Mouse (Mus musculus): ENCODE measurements around the gene Cbfa2t2. TPM values are rescaled to one million over a fixed set of nuclear protein-coding genes. Genes with fewer than 3 reads are reported as not detected.

Gene Cbfa2t2
- total RNA-seq, 1 experiment from 2014 or later, result 26.6 TPM

- peak; percentile 51 to 65 for ATAC-seq (replicated peaks in 1 of 2; ENCODE audit: insufficient read depth in 1 of 2, low FRiP score in 2 of 2, low TSS enrichment in 1 of 2, low read depth in 1 of 2, poor library complexity in 2 of 2, severe bottlenecking in 2 of 2)
These were observed 71.4 kb downstream of the Cbfa2t2 start for GRCm38 (mm10) chr2:154507566-154508283.

DNA sequence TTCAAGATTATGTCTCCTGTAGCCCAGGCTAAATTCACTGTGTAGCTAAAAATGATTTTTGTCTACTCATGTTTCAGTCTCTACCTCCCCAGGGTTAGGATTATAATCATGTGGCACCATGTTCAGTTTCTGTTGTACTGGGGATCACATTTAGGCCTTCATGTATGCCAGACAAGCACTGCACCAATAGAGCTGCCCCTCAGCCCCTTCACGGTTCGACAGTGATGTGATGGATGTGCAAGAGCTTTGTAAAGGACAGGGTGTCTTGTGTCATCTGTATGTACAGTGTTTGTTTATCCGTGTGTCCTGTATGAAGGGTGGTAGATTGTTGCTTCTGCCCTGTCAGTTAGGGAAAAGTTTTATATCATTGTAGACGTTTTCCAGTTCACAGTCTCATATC lies 72.2 kb downstream of the Cbfa2t2 start:
- no peak for ATAC-seq (replicated peaks in 1 of 2; ENCODE audit: insufficient read depth in 1 of 2, low FRiP score in 2 of 2, low TSS enrichment in 1 of 2, low read depth in 1 of 2, poor library complexity in 2 of 2, severe bottlenecking in 2 of 2)

DNA sequence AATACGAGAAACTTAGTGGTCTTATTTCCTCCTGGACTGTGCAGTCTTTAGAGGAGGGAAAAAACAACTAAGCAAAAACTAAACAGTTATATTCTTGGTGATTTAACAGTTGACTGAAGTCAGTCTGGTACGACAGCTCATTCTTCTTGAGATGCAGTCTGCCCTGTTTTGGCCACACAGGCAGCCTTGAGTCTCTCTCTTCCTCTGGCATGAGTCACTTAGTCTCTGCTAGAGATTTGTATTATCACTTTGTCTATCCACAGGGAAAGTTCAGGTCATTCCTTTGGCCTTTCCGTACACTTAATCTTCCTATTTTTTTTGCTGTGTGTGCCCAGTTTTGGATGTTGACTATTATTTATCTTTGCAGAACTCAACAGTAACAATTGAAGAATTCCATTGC lies 73.9 kb downstream of the Cbfa2t2 start:
- no peak for ATAC-seq (replicated peaks in 1 of 2; ENCODE audit: insufficient read depth in 1 of 2, low FRiP score in 2 of 2, low TSS enrichment in 1 of 2, low read depth in 1 of 2, poor library complexity in 2 of 2, severe bottlenecking in 2 of 2)

DNA sequence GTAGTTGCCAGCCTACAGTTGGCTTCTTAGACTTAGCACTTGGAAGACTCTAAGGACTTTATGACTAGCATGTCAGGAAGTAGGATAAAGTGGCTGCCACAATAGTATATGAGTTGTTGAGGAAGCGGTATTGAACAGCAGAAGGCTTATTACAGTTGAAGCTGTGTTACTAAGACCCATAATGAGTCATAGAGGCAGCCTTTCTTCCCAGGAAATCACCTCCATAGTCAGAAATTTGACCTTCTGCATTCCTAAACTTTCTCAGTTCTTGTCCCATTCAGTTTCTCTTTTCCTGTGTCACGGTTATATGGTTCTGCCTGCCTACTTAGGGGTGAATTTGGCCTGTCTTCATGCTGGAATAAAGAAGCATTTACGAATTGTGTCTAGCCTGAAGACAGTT lies 80.7 kb downstream of the Cbfa2t2 start:
- ATAC-seq (replicated peaks in 1 of 2; ENCODE audit: insufficient read depth in 1 of 2, low FRiP score in 2 of 2, low TSS enrichment in 1 of 2, low read depth in 1 of 2, poor library complexity in 2 of 2, severe bottlenecking in 2 of 2), result no peak

DNA sequence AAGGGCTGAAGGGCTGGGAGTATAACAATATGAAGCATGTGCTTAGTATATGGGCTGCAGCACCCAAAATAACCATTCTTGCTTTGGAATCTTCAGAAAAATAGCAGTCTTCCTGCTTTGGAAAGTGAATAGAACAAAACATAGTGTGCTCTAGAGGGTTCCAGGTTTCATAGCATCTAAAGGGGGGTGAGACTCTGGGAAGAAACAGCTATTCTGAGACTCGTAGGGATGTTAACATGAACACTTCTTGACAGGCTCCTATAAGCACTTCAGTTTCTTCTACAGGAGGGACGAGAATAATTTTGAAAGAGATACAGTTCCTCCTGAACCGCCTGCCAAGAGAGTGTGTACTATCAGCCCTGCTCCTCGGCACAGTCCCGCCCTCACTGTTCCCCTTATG lies 81.1 kb downstream of the Cbfa2t2 start:
- no peak for ATAC-seq (replicated peaks in 1 of 2; ENCODE audit: insufficient read depth in 1 of 2, low FRiP score in 2 of 2, low TSS enrichment in 1 of 2, low read depth in 1 of 2, poor library complexity in 2 of 2, severe bottlenecking in 2 of 2)

DNA sequence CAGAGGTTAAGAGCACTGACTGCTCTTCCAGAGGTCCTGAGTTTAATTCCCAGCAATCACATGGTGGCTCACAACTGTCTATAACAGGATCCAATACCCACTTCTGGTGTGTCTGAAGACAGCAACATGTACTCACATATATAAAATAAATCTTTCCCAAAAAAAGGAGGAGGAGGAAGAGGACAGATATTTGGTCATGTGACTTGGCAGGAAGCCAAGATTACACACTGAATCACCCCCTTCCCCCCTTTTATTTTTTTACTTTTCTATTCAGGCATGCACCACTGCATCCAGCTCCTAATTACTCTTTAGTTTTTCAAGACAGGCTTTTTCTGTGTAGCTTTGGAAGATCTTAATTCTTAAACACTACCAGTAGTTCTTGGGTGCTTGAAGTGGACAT lies 85.2 kb downstream of the Cbfa2t2 start:
- no peak for ATAC-seq (replicated peaks in 1 of 2; ENCODE audit: insufficient read depth in 1 of 2, low FRiP score in 2 of 2, low TSS enrichment in 1 of 2, low read depth in 1 of 2, poor library complexity in 2 of 2, severe bottlenecking in 2 of 2)

DNA sequence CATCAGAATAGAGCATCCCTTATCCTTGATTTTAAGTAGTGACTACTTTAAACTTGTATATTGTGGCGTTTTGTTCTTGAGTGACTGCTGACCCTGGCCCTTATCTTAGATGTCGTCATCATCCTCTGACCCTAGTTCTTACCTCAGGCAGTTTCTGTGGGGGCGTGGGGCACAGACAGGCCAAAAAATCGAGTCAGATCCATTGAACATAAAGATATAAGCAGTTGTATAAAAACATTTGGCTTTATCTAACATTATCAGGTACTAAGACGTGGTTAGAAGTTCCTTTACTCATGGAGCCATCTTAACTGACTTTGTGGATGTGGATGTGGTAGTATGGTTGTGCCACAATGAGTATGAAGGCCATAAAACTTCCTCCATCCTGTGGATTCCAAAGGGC lies 86.1 kb downstream of the Cbfa2t2 start:
- no peak for ATAC-seq (replicated peaks in 1 of 2; ENCODE audit: insufficient read depth in 1 of 2, low FRiP score in 2 of 2, low TSS enrichment in 1 of 2, low read depth in 1 of 2, poor library complexity in 2 of 2, severe bottlenecking in 2 of 2)

GRCm38 (mm10) chr2:154525285-154525684 lies 89.0 kb downstream of the Cbfa2t2 start:
- no peak for ATAC-seq (replicated peaks in 1 of 2; ENCODE audit: insufficient read depth in 1 of 2, low FRiP score in 2 of 2, low TSS enrichment in 1 of 2, low read depth in 1 of 2, poor library complexity in 2 of 2, severe bottlenecking in 2 of 2)

DNA sequence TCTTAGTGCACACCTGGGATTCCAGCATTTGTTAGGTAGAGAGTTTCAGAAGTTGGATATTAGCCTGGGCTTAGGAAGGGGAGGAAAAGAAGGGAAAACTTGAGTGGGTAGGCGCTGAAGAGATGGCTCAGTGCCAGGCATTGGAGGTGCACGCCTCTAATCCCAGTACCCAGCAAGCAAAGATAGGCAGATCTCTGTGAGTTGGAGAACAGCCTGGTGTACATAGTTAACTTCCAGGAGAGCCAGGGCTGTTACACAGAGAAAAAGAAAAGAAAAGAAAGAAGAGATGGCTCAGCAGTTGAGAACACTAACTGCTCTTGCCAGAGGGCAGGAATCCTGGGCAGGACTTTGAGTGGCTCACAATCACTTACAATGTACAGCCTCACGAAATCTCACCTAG lies 90.2 kb downstream of the Cbfa2t2 start:
- ATAC-seq (replicated peaks in 1 of 2; ENCODE audit: insufficient read depth in 1 of 2, low FRiP score in 2 of 2, low TSS enrichment in 1 of 2, low read depth in 1 of 2, poor library complexity in 2 of 2, severe bottlenecking in 2 of 2), result no peak

- ATAC-seq (replicated peaks in 1 of 2; ENCODE audit: insufficient read depth in 1 of 2, low FRiP score in 2 of 2, low TSS enrichment in 1 of 2, low read depth in 1 of 2, poor library complexity in 2 of 2, severe bottlenecking in 2 of 2), result no peak
These were observed 96.6 kb downstream of the Cbfa2t2 start for GRCm38 (mm10) chr2:154532888-154533287.

DNA sequence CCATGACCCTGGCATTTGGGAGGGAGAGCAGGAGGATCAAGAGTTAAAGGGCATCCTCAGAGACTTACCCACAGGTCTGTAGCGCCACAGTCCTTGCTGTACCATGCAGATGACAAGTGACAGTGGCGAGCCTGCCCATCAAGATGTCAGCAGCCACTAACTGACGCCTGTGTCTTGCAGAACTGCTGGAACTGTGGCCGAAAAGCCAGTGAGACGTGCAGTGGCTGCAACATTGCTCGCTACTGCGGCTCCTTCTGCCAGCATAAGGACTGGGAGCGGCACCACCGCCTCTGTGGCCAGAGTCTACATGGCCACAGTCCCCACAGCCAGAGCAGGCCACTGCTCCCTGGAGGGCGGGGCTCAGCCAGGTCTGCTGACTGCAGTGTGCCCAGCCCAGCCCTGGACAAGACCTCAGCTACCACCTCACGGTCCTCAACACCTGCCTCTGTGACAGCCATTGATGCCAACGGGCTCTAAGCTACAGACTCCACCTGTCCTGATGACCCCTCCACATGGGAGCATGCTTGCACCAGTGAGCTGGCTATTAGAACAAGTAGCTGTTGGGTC lies 98.5 kb downstream of the Cbfa2t2 start:
- ATAC-seq (replicated peaks in 1 of 2; ENCODE audit: insufficient read depth in 1 of 2, low FRiP score in 2 of 2, low TSS enrichment in 1 of 2, low read depth in 1 of 2, poor library complexity in 2 of 2, severe bottlenecking in 2 of 2), result no peak

DNA sequence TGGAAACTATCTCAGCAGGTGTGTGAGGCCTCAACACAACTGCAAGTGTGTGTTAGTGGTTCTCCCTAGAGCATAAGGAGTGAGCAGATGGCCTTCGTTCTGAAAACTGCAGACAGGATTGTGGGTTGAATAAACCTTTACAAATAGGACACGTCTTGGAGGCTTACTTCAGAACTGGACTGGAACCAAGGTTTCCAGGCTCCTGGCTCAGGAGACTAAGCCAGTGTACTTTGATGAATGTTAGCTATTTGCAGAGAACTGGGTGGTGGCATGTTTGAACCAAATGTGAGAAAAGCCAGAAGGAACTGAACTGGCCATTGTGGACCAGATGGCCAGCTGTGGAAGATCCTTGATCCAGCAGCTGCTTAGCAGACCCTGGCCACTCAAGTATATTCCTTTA lies 102.0 kb downstream of the Cbfa2t2 start:
- no peak for ATAC-seq (replicated peaks in 1 of 2; ENCODE audit: insufficient read depth in 1 of 2, low FRiP score in 2 of 2, low TSS enrichment in 1 of 2, low read depth in 1 of 2, poor library complexity in 2 of 2, severe bottlenecking in 2 of 2)

- no peak for ATAC-seq (replicated peaks in 1 of 2; ENCODE audit: insufficient read depth in 1 of 2, low FRiP score in 2 of 2, low TSS enrichment in 1 of 2, low read depth in 1 of 2, poor library complexity in 2 of 2, severe bottlenecking in 2 of 2)
These were observed 102.4 kb downstream of the Cbfa2t2 start for GRCm38 (mm10) chr2:154538710-154539109.

DNA sequence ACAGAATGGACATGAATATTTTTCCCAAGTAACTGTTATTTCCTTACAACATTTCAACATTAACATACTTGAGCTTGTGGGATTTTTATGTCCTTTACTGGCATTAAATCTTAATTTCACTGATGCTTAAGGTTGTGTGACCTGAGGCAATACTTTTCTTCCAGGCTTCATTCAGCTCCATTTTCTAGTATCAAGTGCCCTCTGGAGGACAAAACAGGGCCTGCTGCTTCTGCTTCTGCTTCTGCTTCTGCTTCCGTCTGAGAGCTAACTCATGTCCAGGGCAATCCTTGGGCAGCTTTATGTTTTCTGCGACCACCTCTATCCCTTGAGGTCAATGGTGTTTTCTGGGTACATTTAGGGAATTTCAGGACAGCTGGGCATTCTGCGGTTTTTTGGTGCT lies 103.4 kb downstream of the Cbfa2t2 start:
- ATAC-seq (replicated peaks in 1 of 2; ENCODE audit: insufficient read depth in 1 of 2, low FRiP score in 2 of 2, low TSS enrichment in 1 of 2, low read depth in 1 of 2, poor library complexity in 2 of 2, severe bottlenecking in 2 of 2), result peak; percentile 71; a peak in 3 of 4 replicates

DNA sequence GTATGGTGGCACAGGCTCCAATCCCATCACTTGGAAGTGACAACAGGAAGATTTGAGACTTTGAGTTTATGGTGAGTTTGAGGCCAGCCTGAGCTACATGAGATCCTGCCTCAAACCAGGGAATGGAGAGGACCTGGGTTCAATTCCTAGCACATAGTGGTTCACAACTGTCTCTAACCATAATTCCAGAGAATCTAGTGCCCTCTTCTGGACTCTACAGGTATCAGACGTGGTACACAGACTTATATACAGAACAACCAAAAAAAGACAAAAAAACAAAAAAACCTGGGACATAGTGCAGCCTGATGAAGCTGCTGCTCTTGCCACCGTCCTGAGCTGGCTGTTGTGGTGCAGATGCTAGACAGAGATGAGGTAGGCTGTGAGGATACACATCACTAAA lies 105.3 kb downstream of the Cbfa2t2 start:
- no peak for ATAC-seq (replicated peaks in 1 of 2; ENCODE audit: insufficient read depth in 1 of 2, low FRiP score in 2 of 2, low TSS enrichment in 1 of 2, low read depth in 1 of 2, poor library complexity in 2 of 2, severe bottlenecking in 2 of 2)

- no peak for ATAC-seq (replicated peaks in 1 of 2; ENCODE audit: insufficient read depth in 1 of 2, low FRiP score in 2 of 2, low TSS enrichment in 1 of 2, low read depth in 1 of 2, poor library complexity in 2 of 2, severe bottlenecking in 2 of 2)
These were observed 107.5 kb downstream of the Cbfa2t2 start for GRCm38 (mm10) chr2:154543567-154544347.

GRCm38 (mm10) chr2:154546711-154547110 lies 110.4 kb downstream of the Cbfa2t2 start, which contains the start of gene 1700003F12Rik:
Gene 1700003F12Rik, plus strand, starts transcription at chr2:154547085.
- no peak for ATAC-seq (replicated peaks in 1 of 2; ENCODE audit: insufficient read depth in 1 of 2, low FRiP score in 2 of 2, low TSS enrichment in 1 of 2, low read depth in 1 of 2, poor library complexity in 2 of 2, severe bottlenecking in 2 of 2)

- no peak for ATAC-seq (replicated peaks in 1 of 2; ENCODE audit: insufficient read depth in 1 of 2, low FRiP score in 2 of 2, low TSS enrichment in 1 of 2, low read depth in 1 of 2, poor library complexity in 2 of 2, severe bottlenecking in 2 of 2)
These were observed 112.4 kb downstream of the Cbfa2t2 start for GRCm38 (mm10) chr2:154548688-154549087.

Measured in hematopoietic stem cell, adult 5-6 weeks (primary cell).